Mouse (Mus musculus): ENCODE results near the gene Trp53i11. TPM values are rescaled to one million over a fixed set of nuclear protein-coding genes. Genes with fewer than 3 reads are reported as not detected.

Trp53i11 gene
- polyA plus RNA-seq, 1 experiment from 2014 or later = 51.1 TPM

GRCm38 (mm10) chr2:93223463-93223862 lies 36.1 kb downstream of the Trp53i11 start:
- H3K9ac ChIP-seq = no peak overlapping the region
- DNase-seq (peak; percentile 31), ATAC-seq (ENCODE audit: insufficient read depth) (no peak)
- no peak overlapping the region for H3K27ac ChIP-seq (ENCODE audit: low read depth)
- H3K4me2 ChIP-seq = no peak overlapping the region
- H3K9me3 ChIP-seq (ENCODE audit: low read depth, low read length) = no peaks in the 10 kb centered on the region
- 23% methylated on average over 6 of the region's 6 CpGs for WGBS
- peaks cover 11% of the 10 kb centered on the region for H3K4me1 ChIP-seq (ENCODE audit: insufficient read depth)
- H3K36me3 ChIP-seq (ENCODE audit: insufficient read depth) = 0 out of 2 replicates have a peak, but pooled peaks cover 5% of the 10 kb centered on the region
- TF ChIP-seq CTCF (IDR thresholded peaks at IDR 0.05; ENCODE audit: low read depth) = no peak
- no peaks in the 10 kb centered on the region for H3K27me3 ChIP-seq (ENCODE audit: insufficient read depth, low read length)
- H3K4me3 ChIP-seq (ENCODE audit: low read depth, low read length) = no peak overlapping the region

GRCm38 (mm10) chr2:93226606-93227595 lies 39.6 kb downstream of the Trp53i11 start:
- WGBS = 13% methylated on average over 20 of the region's 20 CpGs
- Histone ChIP-seq H3K4me1 (ENCODE audit: insufficient read depth) (peaks cover 9% of the 10 kb centered on the region; the same call in 1 of the 2 replicates), H3K9me3 (ENCODE audit: low read depth, low read length) (no peaks in the 10 kb centered on the region), H3K4me3 (ENCODE audit: low read depth, low read length) (no peak overlapping the region), H3K36me3 (ENCODE audit: insufficient read depth) (no peaks in the 10 kb centered on the region), H3K4me2 (peak overlapping the region; percentile 13; the same call in 1 of the 2 replicates), H3K9ac (no peak overlapping the region), H3K27me3 (ENCODE audit: insufficient read depth, low read length) (no peaks in the 10 kb centered on the region), H3K27ac (ENCODE audit: low read depth) (peak overlapping the region; percentile 22; the same call in 1 of the 2 replicates)
- DNase-seq = peak; percentile 92
- ATAC-seq (ENCODE audit: insufficient read depth) = peak; percentile 60
- TF ChIP-seq CTCF (IDR thresholded peaks at IDR 0.05; ENCODE audit: low read depth) = peak; percentile 96

- DNase-seq = peak; percentile 70
- H3K9ac ChIP-seq = no peak overlapping the region
- H3K9me3 ChIP-seq (ENCODE audit: low read depth, low read length) = no peaks in the 10 kb centered on the region
- H3K4me2 ChIP-seq = no peak overlapping the region
- WGBS = 51% methylated on average over 9 of the region's 9 CpGs
- peaks cover 9% of the 10 kb centered on the region; the same call in 1 of the 2 replicates for H3K4me1 ChIP-seq (ENCODE audit: insufficient read depth)
- H3K27ac ChIP-seq (ENCODE audit: low read depth) = peak overlapping the region; percentile 58
- H3K36me3 ChIP-seq (ENCODE audit: insufficient read depth) = no peaks in the 10 kb centered on the region
- no peaks in the 10 kb centered on the region for H3K27me3 ChIP-seq (ENCODE audit: insufficient read depth, low read length)
- peak; percentile 53 for ATAC-seq (ENCODE audit: insufficient read depth)
- TF ChIP-seq CTCF (IDR thresholded peaks at IDR 0.05; ENCODE audit: low read depth) = no peak
- H3K4me3 ChIP-seq (ENCODE audit: low read depth, low read length) = no peak overlapping the region
These were observed 40.5 kb downstream of the Trp53i11 start for GRCm38 (mm10) chr2:93227713-93228479.

- no peak overlapping the region for H3K9ac ChIP-seq
- H3K36me3 ChIP-seq (ENCODE audit: insufficient read depth) = no peaks in the 10 kb centered on the region
- 25% methylated on average over 5 of the region's 5 CpGs for WGBS
- peak; percentile 7 for DNase-seq
- no peak overlapping the region for H3K4me3 ChIP-seq (ENCODE audit: low read depth, low read length)
- H3K4me1 ChIP-seq (ENCODE audit: insufficient read depth) = peaks cover 6% of the 10 kb centered on the region; the same call in 1 of the 2 replicates
- no peaks in the 10 kb centered on the region for H3K9me3 ChIP-seq (ENCODE audit: low read depth, low read length)
- H3K4me2 ChIP-seq = no peak overlapping the region
- no peak for ATAC-seq (ENCODE audit: insufficient read depth)
- H3K27ac ChIP-seq (ENCODE audit: low read depth) = peak overlapping the region; percentile 12; the same call in 1 of the 2 replicates
- H3K27me3 ChIP-seq (ENCODE audit: insufficient read depth, low read length) = no peaks in the 10 kb centered on the region
- TF ChIP-seq CTCF (IDR thresholded peaks at IDR 0.05; ENCODE audit: low read depth) = no peak
These were observed 41.1 kb downstream of the Trp53i11 start for GRCm38 (mm10) chr2:93228480-93228824.

- WGBS = 65% methylated on average over 1 of the region's 1 CpGs
- Histone ChIP-seq H3K4me1 (ENCODE audit: insufficient read depth) (peaks cover 6% of the 10 kb centered on the region; the same call in 1 of the 2 replicates), H3K9ac (no peak overlapping the region), H3K27ac (ENCODE audit: low read depth) (no peak overlapping the region), H3K36me3 (ENCODE audit: insufficient read depth) (no peaks in the 10 kb centered on the region), H3K27me3 (ENCODE audit: insufficient read depth, low read length) (no peaks in the 10 kb centered on the region), H3K9me3 (ENCODE audit: low read depth, low read length) (no peaks in the 10 kb centered on the region), H3K4me2 (no peak overlapping the region), H3K4me3 (ENCODE audit: low read depth, low read length) (no peak overlapping the region)
- TF ChIP-seq CTCF (IDR thresholded peaks at IDR 0.05; ENCODE audit: low read depth) = no peak
- no peak for ATAC-seq (ENCODE audit: insufficient read depth)
- DNase-seq = no peak
These were observed 44.8 kb downstream of the Trp53i11 start for GRCm38 (mm10) chr2:93232141-93232540.

- Histone ChIP-seq H3K4me2 (no peak overlapping the region), H3K36me3 (ENCODE audit: insufficient read depth) (no peaks in the 10 kb centered on the region), H3K9me3 (ENCODE audit: low read depth, low read length) (no peaks in the 10 kb centered on the region), H3K4me3 (ENCODE audit: low read depth, low read length) (no peak overlapping the region), H3K27me3 (ENCODE audit: insufficient read depth, low read length) (no peaks in the 10 kb centered on the region), H3K9ac (no peak overlapping the region), H3K27ac (ENCODE audit: low read depth) (no peak overlapping the region), H3K4me1 (ENCODE audit: insufficient read depth) (no peaks in the 10 kb centered on the region)
- TF ChIP-seq CTCF (IDR thresholded peaks at IDR 0.05; ENCODE audit: low read depth) = no peak
- ATAC-seq (ENCODE audit: insufficient read depth) (no peak), DNase-seq (no peak)
- WGBS = 46% methylated on average over 1 of the region's 1 CpGs
These were observed 49.7 kb downstream of the Trp53i11 start for GRCm38 (mm10) chr2:93237055-93237454.

GRCm38 (mm10) chr2:93238864-93239263 lies 51.5 kb downstream of the Trp53i11 start:
- Histone ChIP-seq H3K27ac (ENCODE audit: low read depth) (no peak overlapping the region), H3K4me2 (no peak overlapping the region), H3K36me3 (ENCODE audit: insufficient read depth) (no peaks in the 10 kb centered on the region), H3K27me3 (ENCODE audit: insufficient read depth, low read length) (no peaks in the 10 kb centered on the region), H3K9ac (no peak overlapping the region), H3K4me1 (ENCODE audit: insufficient read depth) (no peaks in the 10 kb centered on the region), H3K4me3 (ENCODE audit: low read depth, low read length) (no peak overlapping the region), H3K9me3 (ENCODE audit: low read depth, low read length) (no peaks in the 10 kb centered on the region)
- no peak for DNase-seq
- no peak for TF ChIP-seq CTCF (IDR thresholded peaks at IDR 0.05; ENCODE audit: low read depth)
- ATAC-seq (ENCODE audit: insufficient read depth) = no peak
- 76% methylated on average over 6 of the region's 6 CpGs for WGBS

Measured in lung, embryonic 14.5 days (tissue).